Mouse (Mus musculus) megakaryocyte, embryonic 14.5 days (primary cell): Measurements from ENCODE around the gene Slc25a38.

Source experiments
- FLI1 ChIP-seq: IDR thresholded peaks from 2 replicates; pipeline ENCODE4 v1.6.1; 2012; ENCODE audit warnings: low read length, inconsistent platforms, mixed read lengths
- GATA1 ChIP-seq: IDR thresholded peaks from 3 replicates; pipeline ENCODE4 v1.6.1; 2012; ENCODE audit warnings: mixed read lengths, low read length, inconsistent platforms, borderline replicate concordance

DNA sequence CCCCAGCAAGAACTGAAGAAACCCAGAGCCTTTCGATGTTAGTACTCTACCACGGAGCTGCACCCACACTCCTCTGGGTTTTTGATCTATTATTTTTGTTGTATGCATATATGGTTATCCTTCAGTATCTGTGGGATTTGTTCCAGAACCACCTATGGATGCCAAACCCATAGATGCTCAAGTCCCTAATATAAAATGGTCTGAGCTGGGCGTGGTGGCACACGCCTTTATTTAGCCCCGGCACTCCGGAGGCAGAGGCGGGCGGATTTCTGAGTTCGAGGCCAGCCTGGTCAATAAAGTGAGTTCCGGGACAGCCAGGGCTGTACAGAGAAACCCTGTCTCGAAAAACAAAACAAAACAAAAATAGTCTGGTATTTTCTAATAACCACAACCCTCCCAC lies 16.7 kb downstream of the Slc25a38 start:
- TF ChIP-seq GATA1 = no peak
- TF ChIP-seq FLI1 = no peak
